Mouse (Mus musculus) forebrain, postnatal 0 days (tissue): ENCODE measurements at regions not wholly inside any gene's neighbourhood (a gene's known extent, or its start where the extent isn't known, plus 50 kb on each side); places are given as distances from the start of the nearest gene placed in this dataset.

ENCODE experiments used
- ATAC-seq: fragments of 200-750 bp; cut with Nextera tagmentation; 2 replicates; pipeline ENCODE4 v1.8.0; 2017; ENCODE audit warnings: mild to moderate bottlenecking, moderate library complexity
- DNase-seq: peaks from one replicate; pipeline ENCODE4 v3.0.0-alpha.2; 2015
- H3K27ac ChIP-seq: fragments of 300-500 bp; sonication (generic); 2 replicates; pipeline ENCODE4 v1.5.1; 2014; ENCODE audit warnings: low read depth, mild to moderate bottlenecking, antibody characterized with exemption, low read length, moderate library complexity, mixed read lengths
- H3K27me3 ChIP-seq: fragments of 300-500 bp; sonication (generic); 2 replicates; pipeline ENCODE4 v1.6.1; 2014; ENCODE audit warnings: mild to moderate bottlenecking, low read length, mixed read lengths; ENCODE audit not compliant: insufficient read depth
- H3K36me3 ChIP-seq: fragments of 300-500 bp; sonication (generic); 2 replicates; pipeline ENCODE4 v1.6.1; 2014; ENCODE audit warnings: mild to moderate bottlenecking, moderate library complexity; ENCODE audit not compliant: insufficient read depth
- H3K4me1 ChIP-seq: fragments of 300-500 bp; sonication (generic); 2 replicates; pipeline ENCODE4 v1.6.1; 2014; ENCODE audit warnings: antibody characterized with exemption; ENCODE audit not compliant: insufficient read depth
- H3K4me2 ChIP-seq: fragments of 300-500 bp; sonication (generic); 2 replicates; pipeline ENCODE4 v1.6.1; 2014; ENCODE audit warnings: low read depth, mild to moderate bottlenecking, moderate library complexity
- H3K4me3 ChIP-seq: fragments of 300-500 bp; sonication (generic); 2 replicates; pipeline ENCODE4 v1.5.1; 2014; ENCODE audit warnings: low read depth, low read length, mixed read lengths
- H3K9ac ChIP-seq: fragments of 300-500 bp; sonication (generic); 2 replicates; pipeline ENCODE4 v1.6.1; 2014; ENCODE audit warnings: mild to moderate bottlenecking
- H3K9me3 ChIP-seq: fragments of 300-500 bp; sonication (generic); 2 replicates; pipeline ENCODE4 v1.6.1; 2016; ENCODE audit warnings: low read length
- CTCF ChIP-seq: sonication (generic); IDR thresholded peaks from 2 replicates; pipeline ENCODE4 v1.5.1; 2016; ENCODE audit warnings: antibody characterized with exemption, control low read depth, low read depth
- WGBS: fragments of 180-500 bp; shearing (Covaris S2); extraction: QIAGEN DNeasy Blood & Tissue Kit; methylation state at CpG from one replicate; pipeline ENCODE4 v1.1.7; 2014; 5-methylcytosine and 5-hydroxymethylcytosine counted together

- Histone ChIP-seq H3K36me3 (no peaks in the 10 kb centered on the region), H3K9me3 (no peaks in the 10 kb centered on the region), H3K4me1 (no peaks in the 10 kb centered on the region), H3K4me2 (no peak overlapping the region), H3K4me3 (no peak overlapping the region), H3K27ac (no peak overlapping the region), H3K27me3 (no peaks in the 10 kb centered on the region), H3K9ac (no peak overlapping the region)
- ATAC-seq (no peak), DNase-seq (no peak)
- WGBS: 84% methylated on average over 3 of the region's 3 CpGs
- TF ChIP-seq CTCF: no peak
Observed at GRCm38 (mm10) chr3:118418981-118419380, 142.9 kb upstream of the Dpyd start.

GRCm38 (mm10) chr3:118421701-118422100, 140.2 kb upstream of the Dpyd start:
- no peaks in the 10 kb centered on the region for H3K4me1 ChIP-seq
- no peak overlapping the region for H3K27ac ChIP-seq
- DNase-seq: no peak
- H3K27me3 ChIP-seq: no peaks in the 10 kb centered on the region
- no peak overlapping the region for H3K9ac ChIP-seq
- no peaks in the 10 kb centered on the region for H3K9me3 ChIP-seq
- TF ChIP-seq CTCF: no peak
- 27% methylated on average over 3 of the region's 3 CpGs for WGBS
- no peaks in the 10 kb centered on the region for H3K36me3 ChIP-seq
- H3K4me2 ChIP-seq: no peak overlapping the region
- ATAC-seq: no peak
- H3K4me3 ChIP-seq: no peak overlapping the region

- Histone ChIP-seq H3K4me3 (peak overlapping the region; percentile 32), H3K27me3 (no peaks in the 10 kb centered on the region), H3K4me1 (no peaks in the 10 kb centered on the region), H3K4me2 (peak overlapping the region; percentile 65), H3K27ac (no peak overlapping the region), H3K9ac (peak overlapping the region; percentile 33), H3K9me3 (no peaks in the 10 kb centered on the region), H3K36me3 (no peaks in the 10 kb centered on the region)
- peak; percentile 71 for TF ChIP-seq CTCF
- ATAC-seq (no peak), DNase-seq (no peak)
- 5% methylated on average over 19 of the region's 19 CpGs for WGBS
Observed at GRCm38 (mm10) chr3:118425748-118426147, 136.2 kb upstream of the Dpyd start.

GRCm38 (mm10) chr3:118428523-118428922, 133.4 kb upstream of the Dpyd start:
- DNase-seq: peak; percentile 80
- Histone ChIP-seq H3K9ac (no peak overlapping the region), H3K4me2 (no peak overlapping the region), H3K36me3 (no peaks in the 10 kb centered on the region), H3K27ac (no peak overlapping the region), H3K4me3 (no peak overlapping the region), H3K4me1 (no peaks in the 10 kb centered on the region), H3K9me3 (no peaks in the 10 kb centered on the region), H3K27me3 (no peaks in the 10 kb centered on the region)
- ATAC-seq: no peak
- 2% methylated on average over 5 of the region's 5 CpGs for WGBS
- peak; percentile 87 for TF ChIP-seq CTCF

GRCm38 (mm10) chr3:118429825-118430630, 131.9 kb upstream of the Dpyd start:
- Histone ChIP-seq H3K36me3 (no peaks in the 10 kb centered on the region), H3K27ac (peak overlapping the region; percentile 90), H3K9ac (peak overlapping the region; percentile 75), H3K27me3 (no peaks in the 10 kb centered on the region), H3K4me3 (peak overlapping the region; percentile 71), H3K4me2 (peak overlapping the region; percentile 76), H3K4me1 (no peaks in the 10 kb centered on the region), H3K9me3 (no peaks in the 10 kb centered on the region)
- TF ChIP-seq CTCF: no peak
- DNase-seq (peak; percentile 83), ATAC-seq (peak; percentile 67)
- 5% methylated on average over 29 of the region's 29 CpGs for WGBS

GRCm38 (mm10) chr3:118430631-118430906, 131.4 kb upstream of the Dpyd start:
- no peak for DNase-seq
- H3K4me3 ChIP-seq: peak overlapping the region; percentile 71

GRCm38 (mm10) chr3:118431031-118431723, 130.8 kb upstream of the Dpyd start:
- H3K9ac ChIP-seq: peak overlapping the region; percentile 75
- DNase-seq (peak; percentile 85), ATAC-seq (peak; percentile 61)
- H3K4me1 ChIP-seq: no peaks in the 10 kb centered on the region
- H3K27ac ChIP-seq: peak overlapping the region; percentile 90
- H3K4me3 ChIP-seq: peak overlapping the region; percentile 71
- TF ChIP-seq CTCF: 0 out of 2 replicates have a peak, but pooled peaks have one; percentile 11
- H3K36me3 ChIP-seq: no peaks in the 10 kb centered on the region
- peak overlapping the region; percentile 76 for H3K4me2 ChIP-seq
- 1% methylated on average over 22 of the region's 22 CpGs for WGBS
- no peaks in the 10 kb centered on the region for H3K9me3 ChIP-seq
- no peaks in the 10 kb centered on the region for H3K27me3 ChIP-seq

More at GRCm38 (mm10) chr3:118430631-118430906, 131.4 kb upstream of the Dpyd start:
- no peaks in the 10 kb centered on the region for H3K4me1 ChIP-seq
- H3K4me2 ChIP-seq: peak overlapping the region; percentile 76
- ATAC-seq: peak; percentile 26
- 1% methylated on average over 7 of the region's 7 CpGs for WGBS
- no peak for TF ChIP-seq CTCF
- H3K27me3 ChIP-seq: no peaks in the 10 kb centered on the region
- no peaks in the 10 kb centered on the region for H3K36me3 ChIP-seq
- H3K9me3 ChIP-seq: no peaks in the 10 kb centered on the region
- H3K27ac ChIP-seq: peak overlapping the region; percentile 90
- H3K9ac ChIP-seq: peak overlapping the region; percentile 75
